Mouse (Mus musculus) forebrain, embryonic 16.5 days (tissue): ENCODE measurements around the gene Elac2. TPM values are rescaled to one million over a fixed set of nuclear protein-coding genes. Genes with fewer than 3 reads are reported as not detected.

ENCODE experiments used
- ATAC-seq: fragments of 200-750 bp; cut with Nextera tagmentation; 2 replicates; pipeline ENCODE4 v1.8.0; 2017; ENCODE audit warnings: mild to moderate bottlenecking, moderate library complexity
- H3K27ac ChIP-seq: fragments of 300-500 bp; sonication (generic); 2 replicates; pipeline ENCODE4 v1.5.1; 2014; ENCODE audit warnings: low read length, control low read depth
- H3K27me3 ChIP-seq: fragments of 300-500 bp; sonication (generic); replicated peaks from 2 replicates; pipeline ENCODE4 v1.6.1; 2014; ENCODE audit warnings: low read length; ENCODE audit not compliant: control insufficient read depth, insufficient read depth
- H3K36me3 ChIP-seq: fragments of 300-500 bp; sonication (generic); 2 replicates; pipeline ENCODE4 v1.6.1; 2014; ENCODE audit not compliant: control insufficient read depth, insufficient read depth
- H3K4me1 ChIP-seq: fragments of 300-500 bp; sonication (generic); replicated peaks from 2 replicates; pipeline ENCODE4 v1.6.1; 2014; ENCODE audit warnings: low read length; ENCODE audit not compliant: control insufficient read depth, insufficient read depth
- H3K4me2 ChIP-seq: fragments of 300-500 bp; sonication (generic); 2 replicates; pipeline ENCODE4 v1.6.1; 2014; ENCODE audit warnings: mild to moderate bottlenecking, low read length, control low read depth
- H3K4me3 ChIP-seq: fragments of 300-500 bp; sonication (generic); replicated peaks from 2 replicates; pipeline ENCODE4 v1.5.1; 2014; ENCODE audit warnings: mild to moderate bottlenecking, low read length, control low read depth
- H3K9ac ChIP-seq: fragments of 300-500 bp; sonication (generic); replicated peaks from 2 replicates; pipeline ENCODE4 v1.6.1; 2014; ENCODE audit warnings: low read depth, low read length, control low read depth
- H3K9me3 ChIP-seq: fragments of 300-500 bp; sonication (generic); 2 replicates; pipeline ENCODE4 v1.6.1; 2016; ENCODE audit warnings: low read length; ENCODE audit not compliant: control insufficient read depth
- WGBS: fragments of 180-500 bp; shearing (Covaris S2); extraction: QIAGEN DNeasy Blood & Tissue Kit; methylation state at CpG from one replicate; pipeline ENCODE4 v1.1.7; 2014; 5-methylcytosine and 5-hydroxymethylcytosine counted together
- polyA plus RNA-seq: library from polyadenylated mRNA; unstranded; fragments of >200 nt; fragmentation: Nextera tagmentation; extraction: Ambion mirVana; gene quantifications from 2 replicates; pipeline ENCODE4 v1.2.1, GENCODE M21; 2015

Gene Elac2
- polyA plus RNA-seq, 1 experiment from 2014 or later: 34.3 TPM

- Histone ChIP-seq H3K36me3 (no peaks in the 10 kb centered on the region), H3K4me1 (peaks cover 3% of the 10 kb centered on the region; the same call in 1 of the 2 replicates), H3K27me3 (peaks cover 11% of the 10 kb centered on the region), H3K9ac (no peak overlapping the region), H3K4me3 (no peak overlapping the region), H3K9me3 (no peaks in the 10 kb centered on the region), H3K4me2 (no peak overlapping the region), H3K27ac (no peak overlapping the region)
- WGBS: 63% methylated on average over 4 of the region's 4 CpGs
- ATAC-seq: no peak
Measured at GRCm38 (mm10) chr11:64968939-64969342, 9.9 kb upstream of the Elac2 start.

GRCm38 (mm10) chr11:64971471-64971988 is 7.3 kb upstream of the Elac2 start:
- H3K9me3 ChIP-seq: no peaks in the 10 kb centered on the region
- ATAC-seq: no peak
- H3K4me1 ChIP-seq: peaks cover 3% of the 10 kb centered on the region; the same call in 1 of the 2 replicates
- no peak overlapping the region for H3K27ac ChIP-seq
- no peak overlapping the region for H3K4me3 ChIP-seq
- WGBS: 75% methylated on average over 3 of the region's 3 CpGs
- H3K9ac ChIP-seq: no peak overlapping the region
- H3K36me3 ChIP-seq: no peaks in the 10 kb centered on the region
- H3K4me2 ChIP-seq: no peak overlapping the region
- peaks cover 11% of the 10 kb centered on the region for H3K27me3 ChIP-seq

- peaks cover 3% of the 10 kb centered on the region; the same call in 1 of the 2 replicates for H3K4me1 ChIP-seq
- no peak overlapping the region for H3K4me2 ChIP-seq
- H3K27me3 ChIP-seq: peaks cover 11% of the 10 kb centered on the region
- ATAC-seq: no peak
- no peaks in the 10 kb centered on the region for H3K9me3 ChIP-seq
- no peak overlapping the region for H3K27ac ChIP-seq
- H3K9ac ChIP-seq: no peak overlapping the region
- no peaks in the 10 kb centered on the region for H3K36me3 ChIP-seq
- no peak overlapping the region for H3K4me3 ChIP-seq
- 69% methylated on average over 2 of the region's 2 CpGs for WGBS
Measured at GRCm38 (mm10) chr11:64972418-64972817, 6.4 kb upstream of the Elac2 start.

GRCm38 (mm10) chr11:64979489-64979845 is 629 bp downstream of the Elac2 start:
- Histone ChIP-seq H3K4me2 (peak overlapping the region; percentile 81), H3K4me3 (peak overlapping the region; percentile 86), H3K27me3 (no peaks in the 10 kb centered on the region; the same call in 1 of the 2 replicates), H3K36me3 (peaks cover 6% of the 10 kb centered on the region; the same call in 1 of the 2 replicates), H3K27ac (no peak overlapping the region), H3K9ac (peak overlapping the region; percentile 75), H3K4me1 (peaks cover 14% of the 10 kb centered on the region), H3K9me3 (no peaks in the 10 kb centered on the region)
- no peak for ATAC-seq
- WGBS: 10% methylated on average over 9 of the region's 9 CpGs

GRCm38 (mm10) chr11:64988556-64988955 is 9.7 kb downstream of the Elac2 start:
- no peak overlapping the region for H3K4me2 ChIP-seq
- no peaks in the 10 kb centered on the region for H3K9me3 ChIP-seq
- no peaks in the 10 kb centered on the region for H3K4me1 ChIP-seq
- ATAC-seq: no peak
- no peak overlapping the region for H3K27ac ChIP-seq
- H3K9ac ChIP-seq: no peak overlapping the region
- no peaks in the 10 kb centered on the region for H3K27me3 ChIP-seq
- H3K36me3 ChIP-seq: peaks cover 21% of the 10 kb centered on the region
- H3K4me3 ChIP-seq: no peak overlapping the region
- WGBS: 96% methylated on average over 2 of the region's 2 CpGs

GRCm38 (mm10) chr11:64998439-64998838 is 19.6 kb downstream of the Elac2 start:
- no peaks in the 10 kb centered on the region for H3K27me3 ChIP-seq
- H3K4me2 ChIP-seq: no peak overlapping the region
- 86% methylated on average over 3 of the region's 3 CpGs for WGBS
- no peaks in the 10 kb centered on the region for H3K9me3 ChIP-seq
- H3K9ac ChIP-seq: no peak overlapping the region
- no peak overlapping the region for H3K4me3 ChIP-seq
- ATAC-seq: no peak
- H3K4me1 ChIP-seq: no peaks in the 10 kb centered on the region
- H3K36me3 ChIP-seq: peaks cover 59% of the 10 kb centered on the region
- H3K27ac ChIP-seq: no peak overlapping the region

GRCm38 (mm10) chr11:64999685-65000084 is 20.8 kb downstream of the Elac2 start:
- ATAC-seq: no peak
- H3K4me2 ChIP-seq: no peak overlapping the region
- no peaks in the 10 kb centered on the region for H3K9me3 ChIP-seq
- WGBS: 59% methylated on average over 5 of the region's 5 CpGs
- no peak overlapping the region for H3K27ac ChIP-seq
- no peaks in the 10 kb centered on the region for H3K4me1 ChIP-seq
- no peaks in the 10 kb centered on the region for H3K27me3 ChIP-seq
- H3K4me3 ChIP-seq: no peak overlapping the region
- peaks cover 56% of the 10 kb centered on the region for H3K36me3 ChIP-seq
- H3K9ac ChIP-seq: no peak overlapping the region

GRCm38 (mm10) chr11:65001729-65002128 is 22.9 kb downstream of the Elac2 start:
- Histone ChIP-seq H3K4me1 (no peaks in the 10 kb centered on the region), H3K9ac (no peak overlapping the region), H3K4me3 (no peak overlapping the region), H3K27ac (no peak overlapping the region), H3K9me3 (no peaks in the 10 kb centered on the region), H3K27me3 (no peaks in the 10 kb centered on the region), H3K4me2 (no peak overlapping the region), H3K36me3 (peaks cover 50% of the 10 kb centered on the region)
- ATAC-seq: no peak
- WGBS: 87% methylated on average over 14 of the region's 14 CpGs

GRCm38 (mm10) chr11:65003611-65004010 is 24.8 kb downstream of the Elac2 start:
- 94% methylated on average over 5 of the region's 5 CpGs for WGBS
- no peak overlapping the region for H3K4me3 ChIP-seq
- H3K27ac ChIP-seq: no peak overlapping the region
- ATAC-seq: no peak
- peaks cover 40% of the 10 kb centered on the region for H3K36me3 ChIP-seq
- no peaks in the 10 kb centered on the region for H3K9me3 ChIP-seq
- no peak overlapping the region for H3K9ac ChIP-seq
- no peaks in the 10 kb centered on the region for H3K27me3 ChIP-seq
- H3K4me2 ChIP-seq: no peak overlapping the region
- H3K4me1 ChIP-seq: no peaks in the 10 kb centered on the region; the same call in 1 of the 2 replicates

GRCm38 (mm10) chr11:65004836-65005235 is 26.0 kb downstream of the Elac2 start:
- no peak for ATAC-seq

More at GRCm38 (mm10) chr11:65004836-65005235, 26.0 kb downstream of the Elac2 start:
- WGBS: 82% methylated on average over 3 of the region's 3 CpGs
- H3K9me3 ChIP-seq: no peaks in the 10 kb centered on the region
- H3K27ac ChIP-seq: no peak overlapping the region
- H3K4me3 ChIP-seq: no peak overlapping the region
- H3K27me3 ChIP-seq: no peaks in the 10 kb centered on the region
- H3K4me2 ChIP-seq: no peak overlapping the region
- H3K36me3 ChIP-seq: peaks cover 31% of the 10 kb centered on the region
- no peak overlapping the region for H3K9ac ChIP-seq
- H3K4me1 ChIP-seq: no peaks in the 10 kb centered on the region; the same call in 1 of the 2 replicates
